Mouse (Mus musculus): ENCODE measurements at regions not wholly inside any gene's neighbourhood (a gene's known extent, or its start where the extent isn't known, plus 50 kb on each side); places are given as distances from the start of the nearest gene placed in this dataset.

DNA sequence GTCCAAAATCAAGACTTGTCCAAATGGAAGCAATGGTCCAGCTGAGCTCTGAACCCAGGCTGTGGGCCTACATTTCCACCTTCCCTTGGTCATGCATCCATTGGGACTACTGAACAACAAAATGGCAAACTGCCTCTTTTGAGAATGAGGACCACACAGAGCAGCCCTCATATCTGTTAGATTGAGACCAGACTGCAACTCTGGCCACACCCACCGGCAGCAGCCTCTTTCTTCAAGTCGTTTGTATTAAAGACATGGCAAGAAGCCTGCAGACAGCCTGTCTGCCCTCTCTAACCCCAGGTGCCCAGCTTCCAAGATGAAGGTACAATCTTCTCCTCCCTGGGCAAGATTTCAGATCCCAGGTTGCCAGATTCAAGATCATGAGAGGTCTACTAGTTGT, 51.8 kb upstream of the St6galnac3 start:
- CTCF ChIA-PET, result interaction anchor here (0.6 kb wide), 1 partner anchor 154 kb away, joined by 3 read pairs; no protein-coding TSS in a partner anchor

DNA sequence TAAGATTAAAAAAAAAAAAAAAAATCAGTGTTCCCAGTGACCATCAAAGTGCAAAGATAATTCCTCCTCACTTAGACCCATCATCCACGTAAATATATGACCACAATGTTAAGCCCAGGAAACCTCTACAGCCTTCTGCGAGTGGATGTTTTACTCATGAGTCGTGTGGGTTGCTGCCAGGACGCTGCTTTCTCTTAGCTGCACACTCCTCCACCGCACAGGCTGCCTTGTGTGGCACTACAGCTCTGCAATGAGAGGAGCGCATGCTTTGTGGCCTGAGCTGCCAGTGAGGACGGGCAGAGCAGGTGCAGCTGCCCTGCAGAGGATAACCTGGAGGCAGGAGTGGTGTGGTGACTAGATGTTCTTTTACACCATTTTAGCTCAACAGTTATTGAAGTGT, 53.4 kb upstream of the St6galnac3 start:
- CTCF ChIA-PET, result no interaction called here

DNA sequence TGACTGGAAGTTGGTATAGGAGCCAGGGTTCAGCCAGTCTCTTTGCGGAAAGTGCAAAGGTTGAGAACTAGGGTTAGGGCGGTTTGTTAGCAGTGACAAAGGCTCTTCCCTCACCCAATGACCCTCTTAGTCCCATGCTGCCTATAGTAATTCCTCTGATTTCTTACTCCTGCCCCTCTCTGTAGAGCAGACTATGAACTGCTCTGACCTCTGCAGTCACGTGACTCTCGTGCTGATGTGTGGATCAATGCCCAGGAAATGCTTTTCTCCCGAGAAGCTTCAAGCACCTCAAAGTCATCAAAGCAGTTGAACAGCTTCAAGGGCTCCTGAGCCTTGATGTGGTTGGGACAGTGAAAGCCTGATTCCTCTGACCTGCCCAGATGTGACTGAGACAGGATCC, 57.5 kb upstream of the St6galnac3 start:
- CTCF ChIA-PET, result no interaction called here

DNA sequence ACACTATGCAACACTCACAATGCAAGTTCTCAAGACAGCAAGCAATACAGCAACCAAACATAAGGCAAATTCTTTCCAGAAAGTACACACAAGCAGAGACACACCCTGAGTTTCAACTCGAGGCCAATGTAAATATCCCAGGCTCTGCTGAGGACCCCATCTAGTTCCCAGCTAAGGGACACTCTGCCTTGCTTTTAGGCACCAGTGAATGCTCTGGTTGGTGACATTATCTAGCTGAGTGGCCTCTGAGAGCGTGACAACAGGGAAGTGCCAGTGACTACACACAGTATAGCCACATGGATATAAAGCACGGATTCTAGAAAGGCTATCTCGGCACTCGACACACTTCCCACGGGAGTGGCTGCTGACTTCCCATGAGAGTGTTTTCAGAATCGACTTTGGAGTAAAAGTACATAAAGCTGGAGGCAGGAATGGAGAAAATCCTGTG, 58.3 kb upstream of the St6galnac3 start:
- CTCF ChIA-PET, result no interaction called here

DNA sequence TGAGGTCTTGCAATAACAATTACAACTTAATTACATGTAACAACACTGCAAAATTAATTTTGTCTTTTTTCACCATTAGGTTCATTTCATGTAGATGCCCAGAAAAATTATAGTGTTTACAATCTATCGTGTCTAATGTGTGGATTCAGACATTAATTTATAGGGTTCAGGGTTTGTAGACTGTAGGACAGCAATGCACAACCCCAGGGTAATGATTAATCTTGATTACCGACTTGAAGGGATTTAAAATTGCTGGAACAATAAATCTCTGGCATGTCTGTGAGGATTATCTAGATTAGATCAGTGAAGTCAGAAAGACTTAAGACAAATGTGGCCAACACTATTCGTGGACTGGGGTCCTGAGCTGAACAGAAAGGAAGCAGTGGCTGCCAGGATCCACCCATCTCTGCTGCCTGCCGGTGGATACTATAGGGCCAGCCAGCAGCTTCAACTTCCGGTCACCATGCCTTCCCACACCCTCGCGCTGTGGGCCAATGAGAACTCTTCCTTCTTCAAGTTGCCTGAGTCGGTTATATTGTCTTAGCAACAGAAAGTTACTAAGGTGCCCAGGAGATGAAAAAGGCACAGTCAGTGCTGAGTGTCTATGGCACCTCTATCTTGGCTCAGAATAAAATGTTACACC, 59.1 kb upstream of the St6galnac3 start:
- CTCF ChIA-PET, result no interaction called here

- CTCF ChIA-PET, result no interaction called here
These were observed 53.6 kb upstream of the Asb17 start for GRCm38 (mm10) chr3:153790455-153790856.

- CTCF ChIA-PET, result no interaction called here
These were observed 53.0 kb upstream of the Asb17 start for GRCm38 (mm10) chr3:153790883-153791609.

- CTCF ChIA-PET, result interaction anchor here (0.5 kb wide), 1 partner anchor 148 kb away, joined by 3 read pairs; no protein-coding TSS in a partner anchor
These were observed 52.2 kb upstream of the Asb17 start for GRCm38 (mm10) chr3:153791610-153792363.

GRCm38 (mm10) chr3:153792364-153792703, 51.7 kb upstream of the Asb17 start:
- CTCF ChIA-PET, result interaction anchor here (0.5 kb wide), 1 partner anchor 148 kb away, joined by 3 read pairs; no protein-coding TSS in a partner anchor
